Mouse (Mus musculus): ENCODE data around the gene Kpna6.

DNA sequence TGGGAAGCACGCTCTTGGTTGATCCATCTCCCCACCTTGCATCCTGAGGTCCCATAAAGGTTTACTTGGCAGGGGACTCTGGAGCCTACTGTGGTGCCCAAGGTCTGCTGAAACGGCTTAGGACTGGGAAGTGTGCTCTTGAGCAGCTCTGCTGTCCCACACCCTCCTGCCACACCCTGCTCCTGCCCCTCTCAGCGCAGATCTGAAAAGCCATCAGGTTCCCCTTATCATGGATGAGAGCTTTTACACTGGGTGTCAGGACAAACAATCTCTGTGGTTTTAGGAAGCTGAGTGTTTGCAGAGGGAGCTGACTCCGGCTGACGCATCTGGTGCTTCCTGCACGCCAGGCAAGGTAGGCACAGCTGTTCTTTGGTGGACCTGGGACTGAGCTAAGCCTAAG is 38.7 kb downstream of the Kpna6 start:
- TF ChIP-seq CTCF (IDR thresholded peaks at IDR 0.05; ENCODE audit: low read depth) (no peak), EP300 (IDR thresholded peaks at IDR 0.05; ENCODE audit: low read depth) (no peak)
